Mouse (Mus musculus): ENCODE measurements around the gene 1190007I07Rik. TPM values are rescaled to one million over a fixed set of nuclear protein-coding genes. Genes with fewer than 3 reads are reported as not detected.
"Not testable (repeated sequence)": the region's sequence is repeated elsewhere in the genome, so short reads cannot be mapped to it uniquely, and the experiment has no call there.

1190007I07Rik gene
- polyA plus RNA-seq, 1 experiment from 2014 or later: 33.2 TPM

DNA sequence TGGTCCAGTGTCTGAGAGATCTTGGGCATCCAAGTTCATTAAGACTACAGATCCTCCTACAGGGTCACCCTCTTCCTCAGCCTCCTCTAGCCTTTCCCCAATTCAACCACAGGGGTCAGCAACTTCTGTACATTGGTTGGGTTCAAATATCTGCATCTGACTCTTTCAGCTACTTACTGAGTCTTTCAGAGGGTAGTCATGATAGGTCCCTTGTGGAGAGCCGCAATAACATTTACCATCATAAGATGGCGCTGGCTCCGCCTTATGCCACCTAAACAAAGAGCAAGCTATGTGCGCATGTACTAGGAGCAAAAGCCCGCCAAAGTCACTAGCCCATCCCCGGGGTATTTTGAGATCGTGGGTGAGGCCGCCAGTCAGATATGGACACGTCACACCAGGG lies 33.4 kb downstream of the 1190007I07Rik start:
- not testable (repeated sequence) for DNase-seq (ENCODE audit: low spot score); H3K27me3 ChIP-seq (ENCODE audit: control insufficient read depth, insufficient read depth, low read length); ATAC-seq (ENCODE audit: insufficient read depth, low FRiP score, low TSS enrichment); H3K9ac ChIP-seq (ENCODE audit: low read length); H3K4me3 ChIP-seq (ENCODE audit: low read depth, low read length); H3K9me3 ChIP-seq (ENCODE audit: control insufficient read depth, low read length); H3K27ac ChIP-seq (ENCODE audit: low read depth, low read length); H3K36me3 ChIP-seq (ENCODE audit: control insufficient read depth, insufficient read depth, low read length); H3K4me1 ChIP-seq (ENCODE audit: control insufficient read depth, insufficient read depth, low read length); H3K4me2 ChIP-seq (ENCODE audit: low read depth)
- 85% methylated on average over 8 of the region's 9 CpGs for WGBS

DNA sequence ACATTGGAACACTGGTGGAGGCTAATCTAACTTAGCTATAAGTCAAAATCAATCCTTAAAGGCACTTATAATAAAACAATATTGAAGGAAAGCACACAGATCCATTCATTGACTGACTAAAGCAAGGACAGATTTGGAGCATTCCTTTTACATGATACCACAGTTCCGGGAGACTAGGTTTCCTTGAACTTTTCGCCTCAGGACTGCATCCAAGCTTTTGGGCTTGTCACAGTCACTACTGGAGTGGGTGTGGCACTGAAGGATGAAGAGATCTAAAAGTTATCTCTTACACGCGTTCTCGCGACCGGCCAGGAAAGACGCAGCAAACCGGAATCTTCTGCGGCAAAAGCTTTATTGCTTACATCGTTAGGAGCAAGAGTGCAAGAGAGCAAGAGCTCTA lies 51.9 kb downstream of the 1190007I07Rik start:
- not testable (repeated sequence) for H3K9ac ChIP-seq (ENCODE audit: low read length); H3K27ac ChIP-seq (ENCODE audit: low read depth, low read length); H3K4me1 ChIP-seq (ENCODE audit: control insufficient read depth, insufficient read depth, low read length); H3K27me3 ChIP-seq (ENCODE audit: control insufficient read depth, insufficient read depth, low read length); ATAC-seq (ENCODE audit: insufficient read depth, low FRiP score, low TSS enrichment); H3K9me3 ChIP-seq (ENCODE audit: control insufficient read depth, low read length); H3K4me3 ChIP-seq (ENCODE audit: low read depth, low read length); DNase-seq (ENCODE audit: low spot score); H3K36me3 ChIP-seq (ENCODE audit: control insufficient read depth, insufficient read depth, low read length); H3K4me2 ChIP-seq (ENCODE audit: low read depth)
- WGBS: 95% methylated on average over 11 of the region's 11 CpGs

Other genes starting within 250 kb of the 1190007I07Rik start
- gene Gm1553, start 130.6 kb downstream of the 1190007I07Rik start, polyA plus RNA-seq (2014; fragmentation: Nextera tagmentation; extraction: Ambion mirVana): not detected in 2 replicates
- 321 and 343 TPM in 2 replicates for gene Tdg, start 6.6 kb upstream of the 1190007I07Rik start, polyA plus RNA-seq (2014; fragmentation: Nextera tagmentation; extraction: Ambion mirVana)
- gene Glt8d2, start 67.4 kb upstream of the 1190007I07Rik start, polyA plus RNA-seq (2014; fragmentation: Nextera tagmentation; extraction: Ambion mirVana): 2.2 and 4.4 TPM in 2 replicates
- 36.4 and 36.6 TPM in 2 replicates for gene Hcfc2, start 72.9 kb upstream of the 1190007I07Rik start, polyA plus RNA-seq (2014; fragmentation: Nextera tagmentation; extraction: Ambion mirVana)
- 73.9 and 74.9 TPM in 2 replicates for gene Nfyb, start 140.9 kb upstream of the 1190007I07Rik start, polyA plus RNA-seq (2014; fragmentation: Nextera tagmentation; extraction: Ambion mirVana)
- 191 and 203 TPM in 2 replicates for gene Txnrd1, start 210.7 kb upstream of the 1190007I07Rik start, polyA plus RNA-seq (2014; fragmentation: Nextera tagmentation; extraction: Ambion mirVana)
- 0.43 and 0.64 TPM in 2 replicates for gene Eid3, start 243.4 kb upstream of the 1190007I07Rik start, polyA plus RNA-seq (2014; fragmentation: Nextera tagmentation; extraction: Ambion mirVana)

Measured in neural tube, embryonic 11.5 days (tissue).